Mouse (Mus musculus) stomach, postnatal 0 days (tissue): ENCODE data around the gene Efna5. TPM values are rescaled to one million over a fixed set of nuclear protein-coding genes. Genes with fewer than 3 reads are reported as not detected.
A peak's percentile ranks its signal among the peaks of the same experiment; 100 is the strongest.

Experiments used
- ATAC-seq: fragments of 200-750 bp; cut with Nextera tagmentation; 2 replicates; pipeline ENCODE4 v1.8.0; 2017; ENCODE audit not compliant: low FRiP score, low TSS enrichment
- DNase-seq: peaks from one replicate; pipeline ENCODE4 v3.0.0-alpha.2; 2016; ENCODE audit warnings: low spot score
- H3K27ac ChIP-seq: fragments of 300-500 bp; sonication (generic); replicated peaks from 2 replicates; pipeline ENCODE4 v1.5.1; 2014; ENCODE audit warnings: mild to moderate bottlenecking, control low read depth
- H3K27me3 ChIP-seq: fragments of 300-500 bp; sonication (generic); 2 replicates; pipeline ENCODE4 v1.6.1; 2014; ENCODE audit warnings: low read length; ENCODE audit not compliant: control insufficient read depth, insufficient read depth
- H3K36me3 ChIP-seq: fragments of 300-500 bp; sonication (generic); 2 replicates; pipeline ENCODE4 v1.6.1; 2014; ENCODE audit warnings: low read length, mixed read lengths; ENCODE audit not compliant: control insufficient read depth, insufficient read depth
- H3K4me1 ChIP-seq: fragments of 300-500 bp; sonication (generic); replicated peaks from 2 replicates; pipeline ENCODE4 v1.6.1; 2014; ENCODE audit warnings: antibody characterized with exemption; ENCODE audit not compliant: control insufficient read depth, insufficient read depth
- H3K4me2 ChIP-seq: fragments of 300-500 bp; sonication (generic); replicated peaks from 2 replicates; pipeline ENCODE4 v1.6.1; 2014; ENCODE audit warnings: low read depth, mild to moderate bottlenecking, control low read depth, moderate library complexity
- H3K4me3 ChIP-seq: fragments of 300-500 bp; sonication (generic); 2 replicates; pipeline ENCODE4 v1.5.1; 2014; ENCODE audit warnings: low read depth, low read length, control low read depth
- H3K9ac ChIP-seq: fragments of 300-500 bp; sonication (generic); 2 replicates; pipeline ENCODE4 v1.6.1; 2014; ENCODE audit warnings: mild to moderate bottlenecking, low read length, control low read depth, mixed read lengths
- H3K9me3 ChIP-seq: fragments of 300-500 bp; sonication (generic); 2 replicates; pipeline ENCODE4 v1.6.1; 2016; ENCODE audit warnings: low read length; ENCODE audit not compliant: control insufficient read depth
- CTCF ChIP-seq: IDR thresholded peaks from 2 replicates; pipeline ENCODE4 v1.5.1; 2016; ENCODE audit warnings: antibody characterized with exemption, low read depth, mild to moderate bottlenecking, moderate library complexity
- EP300 ChIP-seq: optimal IDR thresholded peaks from 2 replicates; pipeline ENCODE3; 2016; ENCODE audit warnings: antibody characterized with exemption
- WGBS: fragments of 180-500 bp; shearing (Covaris S2); extraction: QIAGEN DNeasy Blood & Tissue Kit; methylation state at CpG from one replicate; pipeline ENCODE4 v1.1.7; 2014; 5-methylcytosine and 5-hydroxymethylcytosine counted together
- polyA plus RNA-seq: library from polyadenylated mRNA; unstranded; fragments of >200 nt; fragmentation: Nextera tagmentation; extraction: Ambion mirVana; gene quantifications from 2 replicates; pipeline ENCODE4 v1.2.1, GENCODE M21; 2015

Efna5 gene
- polyA plus RNA-seq, 1 experiment from 2014 or later, result 23.9 TPM

GRCm38 (mm10) chr17:62776710-62777109 lies 104.4 kb downstream of the Efna5 start:
- no peaks in the 10 kb centered on the region for H3K9me3 ChIP-seq
- no peak for TF ChIP-seq EP300
- 36% methylated on average over 3 of the region's 3 CpGs for WGBS
- H3K27me3 ChIP-seq, result no peaks in the 10 kb centered on the region
- no peak overlapping the region for H3K4me3 ChIP-seq
- H3K4me1 ChIP-seq, result 0 out of 2 replicates have a peak, but pooled peaks cover 4% of the 10 kb centered on the region
- ATAC-seq, result no peak
- H3K4me2 ChIP-seq, result no peak overlapping the region
- no peak overlapping the region for H3K9ac ChIP-seq
- no peaks in the 10 kb centered on the region for H3K36me3 ChIP-seq
- 0 out of 2 replicates have a peak overlapping the region, but pooled peaks have one; percentile 35 for H3K27ac ChIP-seq
- DNase-seq, result peak; percentile 6

GRCm38 (mm10) chr17:62775976-62776375 lies 105.1 kb downstream of the Efna5 start:
- peak; percentile 11 for DNase-seq
- H3K4me2 ChIP-seq, result no peak overlapping the region
- no peaks in the 10 kb centered on the region for H3K9me3 ChIP-seq
- TF ChIP-seq CTCF, result no peak
- TF ChIP-seq EP300, result no peak
- H3K27ac ChIP-seq, result no peak overlapping the region; the same call in 1 of the 2 replicates
- no peak overlapping the region for H3K9ac ChIP-seq
- ATAC-seq, result no peak
- no peaks in the 10 kb centered on the region for H3K36me3 ChIP-seq
- WGBS, result 24% methylated on average over 2 of the region's 2 CpGs
- no peak overlapping the region for H3K4me3 ChIP-seq
- 0 out of 2 replicates have a peak, but pooled peaks cover 4% of the 10 kb centered on the region for H3K4me1 ChIP-seq
- no peaks in the 10 kb centered on the region for H3K27me3 ChIP-seq

DNA sequence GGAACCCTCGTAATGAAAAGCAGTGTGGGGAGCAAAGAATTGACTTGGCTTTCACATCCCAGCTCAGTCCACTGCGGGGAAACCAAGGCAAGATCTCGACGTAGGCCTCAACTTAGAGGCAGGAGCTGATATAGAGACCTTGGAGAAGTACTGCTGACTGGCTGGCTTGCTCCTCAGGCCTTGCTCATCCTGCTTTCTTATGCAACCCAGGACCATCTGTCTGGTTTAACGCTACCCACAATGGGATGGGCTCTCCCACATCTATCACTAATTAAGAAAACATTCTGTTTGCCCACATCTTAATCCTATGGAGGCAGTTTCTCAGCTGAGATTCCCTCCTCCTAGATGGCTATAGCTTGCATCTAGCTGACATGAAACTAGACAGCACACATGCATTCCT lies 105.7 kb downstream of the Efna5 start:
- H3K27me3 ChIP-seq, result no peaks in the 10 kb centered on the region
- no peaks in the 10 kb centered on the region for H3K36me3 ChIP-seq
- no peaks in the 10 kb centered on the region for H3K9me3 ChIP-seq
- no peak overlapping the region; the same call in 1 of the 2 replicates for H3K27ac ChIP-seq
- DNase-seq (peak; percentile 10), ATAC-seq (no peak)
- H3K4me1 ChIP-seq, result 0 out of 2 replicates have a peak, but pooled peaks cover 4% of the 10 kb centered on the region
- no peak overlapping the region for H3K4me2 ChIP-seq
- 78% methylated on average over 5 of the region's 5 CpGs for WGBS
- H3K9ac ChIP-seq, result no peak overlapping the region
- TF ChIP-seq CTCF (no peak), EP300 (no peak)
- H3K4me3 ChIP-seq, result no peak overlapping the region

GRCm38 (mm10) chr17:62774749-62775148 lies 106.4 kb downstream of the Efna5 start:
- no peak for ATAC-seq
- Histone ChIP-seq H3K27ac (no peak overlapping the region), H3K4me3 (no peak overlapping the region), H3K9me3 (no peaks in the 10 kb centered on the region), H3K9ac (no peak overlapping the region), H3K4me2 (no peak overlapping the region), H3K36me3 (no peaks in the 10 kb centered on the region), H3K4me1 (0 out of 2 replicates have a peak, but pooled peaks cover 4% of the 10 kb centered on the region), H3K27me3 (no peaks in the 10 kb centered on the region)
- 77% methylated on average over 7 of the region's 7 CpGs for WGBS
- DNase-seq, result peak; percentile 9
- TF ChIP-seq CTCF (no peak), EP300 (no peak)

- Histone ChIP-seq H3K9ac (no peak overlapping the region), H3K27ac (no peak overlapping the region), H3K9me3 (no peaks in the 10 kb centered on the region), H3K4me3 (no peak overlapping the region), H3K27me3 (no peaks in the 10 kb centered on the region), H3K4me1 (no peaks in the 10 kb centered on the region), H3K4me2 (no peak overlapping the region), H3K36me3 (no peaks in the 10 kb centered on the region)
- 68% methylated on average over 4 of the region's 4 CpGs for WGBS
- TF ChIP-seq CTCF (no peak), EP300 (no peak)
- DNase-seq (peak; percentile 9), ATAC-seq (no peak)
These were observed 114.4 kb downstream of the Efna5 start for GRCm38 (mm10) chr17:62766705-62767104.

DNA sequence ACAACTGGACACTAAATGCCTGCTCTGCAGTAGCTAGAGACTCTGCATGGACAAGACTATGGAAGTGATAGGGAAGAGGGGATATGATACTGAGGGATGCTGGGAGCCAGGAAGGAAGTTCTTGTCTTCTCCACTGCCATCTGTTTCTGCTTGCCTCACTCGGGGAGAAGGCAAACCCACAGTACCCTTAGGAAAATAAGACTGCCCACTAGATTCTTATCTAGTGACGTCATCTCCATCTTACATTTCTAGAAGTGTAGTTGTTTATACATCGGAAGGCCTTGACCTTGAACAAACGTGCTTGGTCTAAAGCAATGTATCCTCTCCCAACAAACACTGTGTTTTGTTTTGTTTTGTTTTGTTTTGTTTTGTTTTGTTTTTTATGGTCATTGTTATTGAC lies 116.0 kb downstream of the Efna5 start:
- WGBS, result 48% methylated on average over 4 of the region's 4 CpGs

More for the DNA sequence above, 116.0 kb downstream of the Efna5 start:
- Histone ChIP-seq H3K27me3 (no peaks in the 10 kb centered on the region), H3K4me2 (no peak overlapping the region), H3K36me3 (no peaks in the 10 kb centered on the region), H3K4me1 (no peaks in the 10 kb centered on the region), H3K9ac (no peak overlapping the region), H3K9me3 (no peaks in the 10 kb centered on the region), H3K27ac (no peak overlapping the region), H3K4me3 (no peak overlapping the region)
- no peak for ATAC-seq
- DNase-seq, result no peak
- TF ChIP-seq CTCF (no peak), EP300 (no peak)
